Mouse (Mus musculus) left cerebral cortex, postnatal 25 days (tissue): ENCODE results near the gene Ifit3. TPM values are rescaled to one million over a fixed set of nuclear protein-coding genes. Genes with fewer than 3 reads are reported as not detected.

Source experiments
- DNase-seq, 2 experiments: peaks; one replicate each; pipeline ENCODE4 v3.0.0; 2022; ENCODE audit warnings: low spot score in 2 of 2, mixed read lengths in 1 of 2
- intact Hi-C: fragments of 180-260 bp; cut with DNase I; formaldehyde crosslinking; loops from one replicate; pipeline ENCODE4 v1.15.1; 2025
- total RNA-seq, 2 experiments: library from RNA; stranded (reverse); gene quantifications; 2 replicates each; pipeline ENCODE4 v1.2.3; 2021

Gene Ifit3
- total RNA-seq, 2 experiments from 2014 or later, result 3.7 to 4.5 TPM

DNA sequence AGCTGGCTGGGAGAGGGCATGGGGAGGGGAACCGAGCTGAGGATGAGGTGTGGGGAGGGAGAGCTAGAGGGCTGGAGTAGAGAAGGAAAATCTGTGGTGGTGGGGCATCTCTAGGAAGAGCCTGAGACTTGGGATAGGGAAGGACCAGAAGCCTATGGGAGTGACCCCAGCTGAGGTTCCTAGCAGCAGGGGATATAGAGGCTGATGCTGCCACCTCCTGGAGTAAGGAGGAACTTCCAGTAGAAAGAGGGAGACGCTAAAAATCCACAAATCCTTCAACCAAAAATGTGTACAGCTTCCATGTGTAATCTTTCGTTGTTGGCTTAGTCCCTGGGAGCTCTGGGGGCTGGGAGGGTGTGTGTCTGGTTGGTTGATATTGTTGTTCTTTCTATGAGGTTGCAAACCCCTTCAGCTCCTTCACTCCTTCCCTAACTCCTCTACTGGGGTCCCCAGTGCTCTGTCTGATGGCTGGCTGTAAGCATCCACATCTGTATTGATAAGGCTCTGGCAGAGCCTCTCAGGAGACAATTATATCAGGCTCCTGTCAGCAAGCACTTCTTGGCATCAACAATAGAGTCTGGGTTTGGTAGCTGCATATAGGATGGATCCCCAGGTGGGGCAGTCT is 53.7 kb downstream of the Ifit3 start:
- peak; percentile 46 to 67 for DNase-seq
- intact Hi-C loops, result loop anchor here (1.0 to 5.0 kb wide), 4 partner anchors 89 to 395 kb away; no protein-coding TSS in a partner anchor

Other genes with a start within 250 kb of the Ifit3 start
- gene Ch25h, start 108.4 kb upstream of the Ifit3 start, total RNA-seq, result under 1 TPM; 0.23 to 0.50 TPM
- 10 to 100 TPM; 17.5 to 19.7 TPM for gene Lipa, start 56.1 kb upstream of the Ifit3 start, total RNA-seq
- gene Ifit2, start 32.8 kb upstream of the Ifit3 start, total RNA-seq, result 1 to 10 TPM; 5.6 to 7.2 TPM
- gene Ifit1bl1, start 18.4 kb downstream of the Ifit3 start, total RNA-seq, result 1 to 10 TPM; 1.8 to 2.2 TPM
- gene Ifit3b, start 24.4 kb downstream of the Ifit3 start, total RNA-seq, result 1 to 10 TPM; 1.9 to 2.0 TPM
- under 1 TPM; 0.46 to 0.60 TPM for gene Ifit1bl2, start 57.2 kb downstream of the Ifit3 start, total RNA-seq
- gene Ifit1, start 57.3 kb downstream of the Ifit3 start, total RNA-seq, result under 1 TPM; 0.69 to 0.73 TPM
- gene Slc16a12, start 163.8 kb downstream of the Ifit3 start, total RNA-seq, result 1 to 10 TPM; 3.0 to 3.8 TPM